Mouse (Mus musculus): ENCODE measurements around the gene Tssk3.

DNA sequence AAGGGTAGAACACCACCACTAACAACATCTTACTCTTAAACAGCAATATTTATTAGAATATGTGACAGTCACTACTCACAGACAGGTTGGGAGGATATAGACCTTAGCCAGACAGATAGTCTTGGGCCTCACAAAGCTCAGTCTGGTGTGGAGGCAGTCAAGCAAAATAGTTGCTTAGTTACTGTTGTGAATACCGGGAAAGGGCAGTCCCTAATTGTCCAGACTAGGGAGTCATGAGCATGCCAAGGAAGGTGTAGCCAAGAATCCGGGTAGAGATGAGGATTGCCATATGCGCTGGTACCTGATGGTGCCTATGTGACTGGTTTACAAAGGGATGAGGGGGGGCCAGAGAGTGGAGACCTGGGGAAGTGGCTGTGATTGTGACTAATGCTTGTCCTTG, 28.7 kb downstream of the Tssk3 start:
- TF ChIP-seq CTCF (conservative IDR thresholded peaks at IDR 0.05; ENCODE audit: low read length): no peak
- no peak for TF ChIP-seq POU5F1 (IDR thresholded peaks at IDR 0.05; ENCODE audit: borderline replicate concordance, low read length)

Measured in E14TG2a.4 (cell line).